Mouse (Mus musculus) megakaryocyte, embryonic 14.5 days (primary cell): ENCODE data around the gene Fos. TPM values are rescaled to one million over a fixed set of nuclear protein-coding genes. Genes with fewer than 3 reads are reported as not detected.

Experiments
- H3K27me3 ChIP-seq: replicated peaks from 2 replicates; pipeline ENCODE3; 2012; ENCODE audit warnings: inconsistent platforms
- H3K36me3 ChIP-seq: replicated peaks from 2 replicates; pipeline ENCODE3; 2012; ENCODE audit warnings: low read length, inconsistent platforms, mixed read lengths
- H3K4me1 ChIP-seq: 2 replicates; pipeline ENCODE4 v1.6.1; 2012; ENCODE audit warnings: inconsistent platforms
- H3K4me3 ChIP-seq: replicated peaks from 2 replicates; pipeline ENCODE3; 2012; ENCODE audit warnings: moderate library complexity, mild to moderate bottlenecking, inconsistent platforms
- H3K9me3 ChIP-seq: 2 replicates; pipeline ENCODE4 v1.6.1; 2012; ENCODE audit warnings: inconsistent platforms
- FLI1 ChIP-seq: IDR thresholded peaks from 2 replicates; pipeline ENCODE4 v1.6.1; 2012; ENCODE audit warnings: low read length, inconsistent platforms, mixed read lengths
- GATA1 ChIP-seq: IDR thresholded peaks from 3 replicates; pipeline ENCODE4 v1.6.1; 2012; ENCODE audit warnings: mixed read lengths, low read length, inconsistent platforms, borderline replicate concordance
- polyA plus RNA-seq: library from polyadenylated mRNA; stranded (reverse); fragments of >175 nt; gene quantifications from 2 replicates; pipeline ENCODE4 v1.2.3, GENCODE M21; 2012; ENCODE audit warnings: low replicate concordance; ENCODE audit not compliant: insufficient read depth

Gene Fos
- polyA plus RNA-seq, 1 experiment = 223 TPM

DNA sequence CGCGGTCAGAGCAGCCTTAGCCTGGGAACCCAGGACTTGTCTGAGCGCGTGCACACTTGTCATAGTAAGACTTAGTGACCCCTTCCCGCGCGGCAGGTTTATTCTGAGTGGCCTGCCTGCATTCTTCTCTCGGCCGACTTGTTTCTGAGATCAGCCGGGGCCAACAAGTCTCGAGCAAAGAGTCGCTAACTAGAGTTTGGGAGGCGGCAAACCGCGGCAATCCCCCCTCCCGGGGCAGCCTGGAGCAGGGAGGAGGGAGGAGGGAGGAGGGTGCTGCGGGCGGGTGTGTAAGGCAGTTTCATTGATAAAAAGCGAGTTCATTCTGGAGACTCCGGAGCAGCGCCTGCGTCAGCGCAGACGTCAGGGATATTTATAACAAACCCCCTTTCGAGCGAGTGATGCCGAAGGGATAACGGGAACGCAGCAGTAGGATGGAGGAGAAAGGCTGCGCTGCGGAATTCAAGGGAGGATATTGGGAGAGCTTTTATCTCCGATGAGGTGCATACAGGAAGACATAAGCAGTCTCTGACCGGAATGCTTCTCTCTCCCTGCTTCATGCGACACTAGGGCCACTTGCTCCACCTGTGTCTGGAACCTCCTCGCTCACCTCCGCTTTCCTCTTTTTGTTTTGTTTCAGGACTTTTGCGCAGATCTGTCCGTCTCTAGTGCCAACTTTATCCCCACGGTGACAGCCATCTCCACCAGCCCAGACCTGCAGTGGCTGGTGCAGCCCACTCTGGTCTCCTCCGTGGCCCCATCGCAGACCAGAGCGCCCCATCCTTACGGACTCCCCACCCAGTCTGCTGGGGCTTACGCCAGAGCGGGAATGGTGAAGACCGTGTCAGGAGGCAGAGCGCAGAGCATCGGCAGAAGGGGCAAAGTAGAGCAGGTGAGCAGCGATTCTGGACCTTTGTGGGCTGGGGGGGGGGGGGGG is 875 bp downstream of the Fos start:
- TF ChIP-seq FLI1 = no peak
- TF ChIP-seq GATA1 = no peak
- H3K36me3 ChIP-seq = peaks cover 12% of the 10 kb centered on the region
- peaks cover 47% of the 10 kb centered on the region for H3K4me1 ChIP-seq
- peak overlapping the region; percentile 93 for H3K4me3 ChIP-seq
- H3K9me3 ChIP-seq = no peaks in the 10 kb centered on the region
- H3K27me3 ChIP-seq = peaks cover 74% of the 10 kb centered on the region

GRCm38 (mm10) chr12:85475232-85475919 is 1.7 kb downstream of the Fos start:
- H3K4me3 ChIP-seq = peak overlapping the region; percentile 93
- peaks cover 77% of the 10 kb centered on the region for H3K27me3 ChIP-seq
- H3K36me3 ChIP-seq = peaks cover 12% of the 10 kb centered on the region
- H3K9me3 ChIP-seq = no peaks in the 10 kb centered on the region
- TF ChIP-seq FLI1 (no peak), GATA1 (no peak)
- peaks cover 43% of the 10 kb centered on the region for H3K4me1 ChIP-seq

- peaks cover 12% of the 10 kb centered on the region for H3K36me3 ChIP-seq
- TF ChIP-seq GATA1 (no peak), FLI1 (no peak)
- peaks cover 77% of the 10 kb centered on the region for H3K27me3 ChIP-seq
- peaks cover 43% of the 10 kb centered on the region for H3K4me1 ChIP-seq
- peak overlapping the region; percentile 67 for H3K4me3 ChIP-seq
- no peaks in the 10 kb centered on the region for H3K9me3 ChIP-seq
These were observed 2.5 kb downstream of the Fos start for GRCm38 (mm10) chr12:85475920-85476828.

DNA sequence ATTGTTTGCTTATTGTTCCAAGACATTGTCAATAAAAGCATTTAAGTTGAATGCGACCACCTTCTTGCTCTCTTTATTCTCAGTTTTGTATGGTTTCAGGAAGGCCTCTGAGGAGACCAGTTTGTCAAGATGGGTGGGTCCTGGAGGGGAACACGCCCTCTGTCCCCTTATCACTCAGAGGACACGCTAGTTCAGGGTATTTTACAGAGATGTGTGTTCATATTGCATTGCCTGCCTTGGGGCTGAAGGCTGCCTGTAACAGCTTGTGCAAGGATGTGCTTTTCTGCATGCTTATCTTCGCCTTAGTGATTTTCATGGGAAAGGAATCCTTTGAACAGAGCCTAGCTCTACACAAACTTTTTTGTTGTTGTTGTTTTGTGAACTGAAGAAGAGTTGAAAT is 3.5 kb downstream of the Fos start:
- H3K4me3 ChIP-seq = peak overlapping the region; percentile 46
- H3K4me1 ChIP-seq = peaks cover 36% of the 10 kb centered on the region
- H3K27me3 ChIP-seq = peaks cover 76% of the 10 kb centered on the region
- TF ChIP-seq FLI1 (no peak), GATA1 (no peak)
- peaks cover 12% of the 10 kb centered on the region for H3K36me3 ChIP-seq
- H3K9me3 ChIP-seq = no peaks in the 10 kb centered on the region

DNA sequence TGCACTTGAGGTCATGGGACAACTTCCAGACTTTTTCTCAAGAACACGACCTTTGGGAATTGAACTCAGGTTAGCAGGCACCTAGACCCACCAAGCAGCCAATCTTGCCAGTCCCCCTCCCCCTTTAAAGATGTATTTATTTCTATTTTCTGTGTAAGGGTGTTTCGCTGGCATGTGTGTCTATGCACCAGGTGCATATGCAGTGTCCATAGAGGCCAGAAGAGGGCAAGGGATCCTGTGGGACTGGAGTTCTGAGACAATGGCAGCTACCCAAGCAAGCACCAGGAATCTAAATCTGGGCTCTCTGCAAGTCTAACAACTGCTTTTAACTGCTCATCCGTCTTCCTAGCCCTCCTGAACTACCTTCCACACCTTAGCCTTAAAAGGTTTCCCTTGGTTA is 4.1 kb downstream of the Fos start:
- H3K4me1 ChIP-seq = peaks cover 30% of the 10 kb centered on the region
- peaks cover 73% of the 10 kb centered on the region for H3K27me3 ChIP-seq

DNA sequence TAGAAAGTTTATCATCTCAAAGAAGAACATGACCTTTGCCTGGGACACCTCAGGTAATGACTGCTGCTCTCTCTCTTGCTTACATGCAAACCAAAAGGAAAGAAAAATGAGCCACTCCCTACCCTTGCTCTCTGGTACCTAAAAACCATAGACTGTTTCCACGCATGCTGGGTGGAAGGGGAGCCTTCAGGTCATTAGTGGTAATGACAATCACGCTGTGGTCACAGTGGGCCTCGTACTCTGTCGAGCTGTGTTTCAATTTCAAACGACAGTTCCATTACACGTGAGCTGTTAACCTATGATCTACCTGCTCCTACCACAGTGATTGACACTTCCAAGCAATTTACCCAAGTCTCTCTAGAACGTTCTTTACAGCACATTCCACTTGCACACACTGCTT is 5.0 kb downstream of the Fos start:
- Histone ChIP-seq H3K27me3 (peaks cover 73% of the 10 kb centered on the region), H3K4me3 (no peak overlapping the region), H3K9me3 (no peaks in the 10 kb centered on the region), H3K36me3 (peaks cover 12% of the 10 kb centered on the region), H3K4me1 (peaks cover 24% of the 10 kb centered on the region)
- TF ChIP-seq FLI1 (no peak), GATA1 (no peak)

More for the DNA sequence above, 4.1 kb downstream of the Fos start:
- TF ChIP-seq FLI1 (no peak), GATA1 (no peak)
- Histone ChIP-seq H3K36me3 (peaks cover 12% of the 10 kb centered on the region), H3K9me3 (no peaks in the 10 kb centered on the region), H3K4me3 (no peak overlapping the region)

DNA sequence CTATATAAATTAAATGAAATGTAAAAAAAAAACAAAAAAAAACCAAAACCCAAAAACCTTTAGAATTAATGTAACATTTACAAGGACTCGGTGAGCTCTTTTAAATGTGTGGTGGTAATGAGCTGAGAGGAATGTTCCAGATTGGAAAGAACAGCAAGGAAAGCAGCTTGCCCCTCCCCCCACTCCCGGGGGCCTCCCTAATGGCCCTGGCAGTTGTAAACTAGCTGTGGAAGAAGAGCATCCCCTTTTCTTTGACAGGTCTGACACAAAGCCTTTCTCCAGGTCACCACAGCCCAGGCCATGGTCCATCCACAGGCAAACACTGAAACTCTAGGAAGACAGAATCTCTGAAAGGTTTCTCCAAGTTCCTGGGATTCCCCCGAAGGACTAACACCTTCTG is 5.5 kb downstream of the Fos start:
- TF ChIP-seq FLI1 = no peak
- TF ChIP-seq GATA1 = no peak
- Histone ChIP-seq H3K4me1 (peaks cover 20% of the 10 kb centered on the region), H3K27me3 (peaks cover 68% of the 10 kb centered on the region), H3K36me3 (peaks cover 12% of the 10 kb centered on the region), H3K4me3 (no peak overlapping the region), H3K9me3 (no peaks in the 10 kb centered on the region)

GRCm38 (mm10) chr12:85483155-85483554 is 9.5 kb downstream of the Fos start:
- H3K27me3 ChIP-seq = peaks cover 51% of the 10 kb centered on the region
- H3K9me3 ChIP-seq = no peaks in the 10 kb centered on the region
- TF ChIP-seq GATA1 = no peak
- H3K4me1 ChIP-seq = peaks cover 27% of the 10 kb centered on the region
- no peak overlapping the region for H3K4me3 ChIP-seq
- no peaks in the 10 kb centered on the region for H3K36me3 ChIP-seq

GRCm38 (mm10) chr12:85484655-85485054 is 11.0 kb downstream of the Fos start:
- Histone ChIP-seq H3K4me1 (peaks cover 30% of the 10 kb centered on the region), H3K27me3 (peaks cover 51% of the 10 kb centered on the region), H3K4me3 (no peak overlapping the region), H3K36me3 (no peaks in the 10 kb centered on the region), H3K9me3 (no peaks in the 10 kb centered on the region)
- TF ChIP-seq GATA1 = no peak
- no peak for TF ChIP-seq FLI1
